Mouse (Mus musculus) hindbrain, embryonic 11.5 days (tissue): ENCODE measurements around the gene Zbtb49. TPM values are rescaled to one million over a fixed set of nuclear protein-coding genes. Genes with fewer than 3 reads are reported as not detected.

ENCODE experiments used
- ATAC-seq: fragments of 200-750 bp; cut with Nextera tagmentation; 2 replicates; pipeline ENCODE4 v1.8.0; 2017; ENCODE audit warnings: mild to moderate bottlenecking, moderate TSS enrichment, moderate library complexity; ENCODE audit not compliant: low FRiP score
- DNase-seq: peaks from one replicate; pipeline ENCODE4 v3.0.0-alpha.2; 2015; ENCODE audit warnings: low spot score
- H3K27ac ChIP-seq: fragments of 300-500 bp; sonication (generic); 2 replicates; pipeline ENCODE4 v1.5.1; 2014; ENCODE audit warnings: mild to moderate bottlenecking, low read depth, low read length
- H3K27me3 ChIP-seq: fragments of 300-500 bp; sonication (generic); 2 replicates; pipeline ENCODE4 v1.6.1; 2014; ENCODE audit warnings: mild to moderate bottlenecking, low read length, moderate library complexity, mixed read lengths; ENCODE audit not compliant: control insufficient read depth, insufficient read depth
- H3K36me3 ChIP-seq: fragments of 300-500 bp; sonication (generic); 2 replicates; pipeline ENCODE4 v1.6.1; 2014; ENCODE audit warnings: mild to moderate bottlenecking, low read length, moderate library complexity, mixed read lengths; ENCODE audit not compliant: control insufficient read depth, insufficient read depth
- H3K4me1 ChIP-seq: fragments of 300-500 bp; sonication (generic); replicated peaks from 2 replicates; pipeline ENCODE4 v1.6.1; 2014; ENCODE audit warnings: low read length, mixed read lengths; ENCODE audit not compliant: control insufficient read depth, insufficient read depth
- H3K4me2 ChIP-seq: fragments of 300-500 bp; sonication (generic); replicated peaks from 2 replicates; pipeline ENCODE4 v1.6.1; 2014; ENCODE audit warnings: mild to moderate bottlenecking, low read depth, low read length
- H3K4me3 ChIP-seq: fragments of 300-500 bp; sonication (generic); 2 replicates; pipeline ENCODE4 v1.5.1; 2014; ENCODE audit warnings: low read depth, low read length
- H3K9ac ChIP-seq: fragments of 300-500 bp; sonication (generic); 2 replicates; pipeline ENCODE4 v1.6.1; 2014; ENCODE audit warnings: low read depth, low read length
- H3K9me3 ChIP-seq: fragments of 300-500 bp; sonication (generic); 2 replicates; pipeline ENCODE4 v1.6.1; 2016; ENCODE audit warnings: low read length; ENCODE audit not compliant: control insufficient read depth
- WGBS: fragments of 180-500 bp; shearing (Covaris S2); extraction: QIAGEN DNeasy Blood & Tissue Kit; methylation state at CpG from one replicate; pipeline ENCODE4 v1.1.7; 2014; 5-methylcytosine and 5-hydroxymethylcytosine counted together
- polyA plus RNA-seq: library from polyadenylated mRNA; unstranded; fragments of >200 nt; fragmentation: Nextera tagmentation; extraction: Ambion mirVana; gene quantifications from 2 replicates; pipeline ENCODE4 v1.2.1, GENCODE M21; 2014

The Zbtb49 gene
- polyA plus RNA-seq, 1 experiment from 2014 or later = 14.2 TPM

GRCm38 (mm10) chr5:38241966-38242365 lies 21.7 kb upstream of the Zbtb49 start:
- no peak overlapping the region for H3K9ac ChIP-seq
- no peaks in the 10 kb centered on the region for H3K9me3 ChIP-seq
- H3K27me3 ChIP-seq = no peaks in the 10 kb centered on the region; the same call in 1 of the 2 replicates
- 87% methylated on average over 6 of the region's 6 CpGs for WGBS
- no peak overlapping the region for H3K27ac ChIP-seq
- no peak for DNase-seq
- no peak overlapping the region for H3K4me2 ChIP-seq
- no peaks in the 10 kb centered on the region for H3K36me3 ChIP-seq
- ATAC-seq = no peak
- H3K4me1 ChIP-seq = no peaks in the 10 kb centered on the region; the same call in 1 of the 2 replicates
- no peak overlapping the region for H3K4me3 ChIP-seq

- Histone ChIP-seq H3K27ac (no peak overlapping the region; the same call in 1 of the 2 replicates), H3K4me1 (no peaks in the 10 kb centered on the region; the same call in 1 of the 2 replicates), H3K27me3 (no peaks in the 10 kb centered on the region; the same call in 1 of the 2 replicates), H3K9ac (no peak overlapping the region), H3K36me3 (no peaks in the 10 kb centered on the region), H3K4me2 (no peak overlapping the region), H3K4me3 (no peak overlapping the region), H3K9me3 (no peaks in the 10 kb centered on the region)
- DNase-seq (peak; percentile 7), ATAC-seq (peak; percentile 46)
- 78% methylated on average over 3 of the region's 3 CpGs for WGBS
Observed at GRCm38 (mm10) chr5:38241473-38241834, 21.2 kb upstream of the Zbtb49 start.

GRCm38 (mm10) chr5:38240727-38241472 lies 20.6 kb upstream of the Zbtb49 start:
- Histone ChIP-seq H3K4me1 (no peaks in the 10 kb centered on the region; the same call in 1 of the 2 replicates), H3K4me2 (no peak overlapping the region), H3K36me3 (no peaks in the 10 kb centered on the region), H3K27me3 (no peaks in the 10 kb centered on the region; the same call in 1 of the 2 replicates), H3K4me3 (no peak overlapping the region), H3K27ac (peak overlapping the region; percentile 27; the same call in 1 of the 2 replicates), H3K9me3 (no peaks in the 10 kb centered on the region), H3K9ac (no peak overlapping the region)
- WGBS = 16% methylated on average over 5 of the region's 5 CpGs
- DNase-seq (peak; percentile 47), ATAC-seq (peak; percentile 84)

GRCm38 (mm10) chr5:38236627-38237026 lies 16.4 kb upstream of the Zbtb49 start:
- no peak overlapping the region for H3K4me2 ChIP-seq
- DNase-seq (no peak), ATAC-seq (no peak)
- WGBS = 89% methylated on average over 2 of the region's 2 CpGs
- H3K9me3 ChIP-seq = no peaks in the 10 kb centered on the region
- H3K4me3 ChIP-seq = no peak overlapping the region
- no peaks in the 10 kb centered on the region; the same call in 1 of the 2 replicates for H3K27me3 ChIP-seq
- no peak overlapping the region for H3K27ac ChIP-seq
- H3K36me3 ChIP-seq = peaks cover 3% of the 10 kb centered on the region; the same call in 1 of the 2 replicates
- H3K4me1 ChIP-seq = no peaks in the 10 kb centered on the region; the same call in 1 of the 2 replicates
- no peak overlapping the region for H3K9ac ChIP-seq

GRCm38 (mm10) chr5:38235422-38235821 lies 15.2 kb upstream of the Zbtb49 start:
- H3K4me1 ChIP-seq = no peaks in the 10 kb centered on the region
- no peaks in the 10 kb centered on the region for H3K9me3 ChIP-seq
- H3K4me3 ChIP-seq = no peak overlapping the region
- 68% methylated on average over 4 of the region's 4 CpGs for WGBS
- no peak overlapping the region for H3K9ac ChIP-seq
- H3K27me3 ChIP-seq = no peaks in the 10 kb centered on the region; the same call in 1 of the 2 replicates
- H3K4me2 ChIP-seq = no peak overlapping the region
- ATAC-seq (no peak), DNase-seq (peak; percentile 71)
- H3K36me3 ChIP-seq = peaks cover 3% of the 10 kb centered on the region; the same call in 1 of the 2 replicates
- H3K27ac ChIP-seq = no peak overlapping the region

- Histone ChIP-seq H3K4me2 (peak overlapping the region; percentile 80), H3K4me3 (peak overlapping the region; percentile 92), H3K27ac (peak overlapping the region; percentile 58), H3K9me3 (no peaks in the 10 kb centered on the region), H3K27me3 (no peaks in the 10 kb centered on the region), H3K36me3 (no peaks in the 10 kb centered on the region), H3K9ac (peak overlapping the region; percentile 84), H3K4me1 (peaks cover 4% of the 10 kb centered on the region; the same call in 1 of the 2 replicates)
- WGBS = under 1% methylated on average over 35 of the region's 35 CpGs
- DNase-seq = no peak
- no peak; the same call in none of the 2 replicates for ATAC-seq
Observed at GRCm38 (mm10) chr5:38219771-38220307, 418 bp downstream of the Zbtb49 start.

GRCm38 (mm10) chr5:38213009-38213408 lies 7.2 kb downstream of the Zbtb49 start:
- Histone ChIP-seq H3K27me3 (no peaks in the 10 kb centered on the region), H3K4me1 (no peaks in the 10 kb centered on the region), H3K4me2 (no peak overlapping the region), H3K9ac (no peak overlapping the region), H3K9me3 (no peaks in the 10 kb centered on the region), H3K36me3 (0 out of 2 replicates have a peak, but pooled peaks cover 5% of the 10 kb centered on the region), H3K27ac (no peak overlapping the region), H3K4me3 (no peak overlapping the region)
- DNase-seq (no peak), ATAC-seq (no peak)
- 71% methylated on average over 6 of the region's 6 CpGs for WGBS

GRCm38 (mm10) chr5:38211691-38212090 lies 8.6 kb downstream of the Zbtb49 start:
- DNase-seq = no peak
- 90% methylated on average over 8 of the region's 8 CpGs for WGBS
- ATAC-seq = no peak
- Histone ChIP-seq H3K36me3 (0 out of 2 replicates have a peak, but pooled peaks cover 5% of the 10 kb centered on the region), H3K9ac (no peak overlapping the region), H3K9me3 (no peaks in the 10 kb centered on the region), H3K27me3 (no peaks in the 10 kb centered on the region), H3K4me2 (no peak overlapping the region), H3K4me1 (no peaks in the 10 kb centered on the region), H3K4me3 (no peak overlapping the region), H3K27ac (no peak overlapping the region)
